Mouse (Mus musculus): ENCODE measurements at regions not wholly inside any gene's neighbourhood (a gene's known extent, or its start where the extent isn't known, plus 50 kb on each side); places are given as distances from the start of the nearest gene placed in this dataset.

DNA sequence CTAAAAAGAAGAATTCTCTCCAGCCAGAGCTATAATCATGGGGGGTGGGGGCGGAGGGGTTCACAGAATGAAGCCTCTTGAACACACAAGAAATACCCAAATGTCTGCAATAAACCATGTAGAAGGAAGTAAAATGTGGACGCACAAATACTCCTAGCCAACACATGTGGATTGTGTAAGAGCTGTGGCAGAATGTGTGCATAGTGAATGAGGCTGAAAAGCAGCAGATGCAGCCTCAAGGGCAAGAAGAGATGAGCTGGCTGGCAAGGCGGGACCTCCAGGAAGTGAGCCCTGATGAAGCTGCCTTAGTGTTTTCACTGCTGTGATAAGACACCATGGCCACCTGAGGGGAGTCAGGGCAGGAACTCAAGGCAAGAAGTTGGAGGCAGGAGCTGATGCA is 53.3 kb upstream of the Arhgap28 start:
- DNase-seq (ENCODE audit: low spot score in 2 of 2), result no peak

DNA sequence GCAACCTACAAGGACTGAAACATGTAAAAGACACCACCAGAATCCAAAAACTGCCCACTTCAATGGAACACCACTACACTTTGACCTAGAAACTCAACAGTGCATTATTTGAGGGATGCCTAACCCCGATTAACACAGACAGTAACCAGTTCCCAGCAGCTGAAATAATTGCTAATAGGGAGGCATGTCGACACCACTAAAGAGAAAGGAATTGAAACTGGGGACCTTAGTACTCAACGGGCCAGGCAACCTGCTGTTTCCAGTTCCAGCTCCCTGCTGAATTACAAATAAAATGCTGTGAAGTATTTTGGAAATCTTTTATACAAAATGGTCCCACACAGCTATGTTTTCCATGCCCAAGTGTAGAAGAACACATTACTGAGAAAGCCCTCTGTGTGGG is 56.5 kb upstream of the Arhgap28 start:
- DNase-seq (ENCODE audit: low spot score in 2 of 2), result no peak

DNA sequence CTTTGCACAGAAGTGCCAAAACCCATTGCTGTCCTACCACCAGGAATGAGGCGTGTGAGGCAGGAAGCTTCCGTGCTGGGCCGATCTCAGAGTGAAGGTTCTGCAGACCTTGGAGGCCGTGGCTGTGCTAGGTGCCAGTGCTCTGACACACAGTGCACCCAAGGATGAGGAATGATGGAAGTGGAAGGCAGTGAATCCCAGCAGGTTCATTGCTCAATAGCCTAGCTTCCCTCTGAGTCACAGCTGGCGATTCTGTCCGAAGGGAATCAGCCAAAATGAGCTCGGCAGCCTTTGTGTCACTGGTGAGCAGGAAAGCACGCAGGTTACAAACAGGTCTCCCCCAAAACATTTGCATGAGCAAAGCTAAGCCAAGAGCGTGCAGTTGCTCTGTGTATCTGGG is 61.8 kb upstream of the Arhgap28 start:
- DNase-seq (ENCODE audit: low spot score in 2 of 2), result no peak

DNA sequence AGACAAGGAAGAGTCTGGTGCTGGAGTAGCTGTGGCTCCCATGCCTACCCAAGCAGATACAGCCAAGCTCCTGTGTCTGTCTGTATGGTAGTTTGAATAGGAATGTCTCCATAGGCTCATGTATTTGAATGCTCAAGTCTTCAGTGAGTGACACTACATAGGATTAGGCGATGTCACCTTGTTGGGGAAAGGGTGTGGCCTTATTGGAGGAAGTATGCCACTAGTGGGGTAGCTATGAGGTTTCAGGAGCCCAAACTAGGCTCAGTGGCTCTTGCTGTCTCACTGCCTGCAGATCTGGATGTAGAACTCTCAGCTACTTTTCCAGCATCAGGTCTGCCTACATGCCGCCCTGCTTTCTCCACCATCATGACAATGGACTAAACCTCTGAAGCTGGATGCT is 62.3 kb upstream of the Arhgap28 start:
- no peak for DNase-seq (ENCODE audit: low spot score in 2 of 2)

DNA sequence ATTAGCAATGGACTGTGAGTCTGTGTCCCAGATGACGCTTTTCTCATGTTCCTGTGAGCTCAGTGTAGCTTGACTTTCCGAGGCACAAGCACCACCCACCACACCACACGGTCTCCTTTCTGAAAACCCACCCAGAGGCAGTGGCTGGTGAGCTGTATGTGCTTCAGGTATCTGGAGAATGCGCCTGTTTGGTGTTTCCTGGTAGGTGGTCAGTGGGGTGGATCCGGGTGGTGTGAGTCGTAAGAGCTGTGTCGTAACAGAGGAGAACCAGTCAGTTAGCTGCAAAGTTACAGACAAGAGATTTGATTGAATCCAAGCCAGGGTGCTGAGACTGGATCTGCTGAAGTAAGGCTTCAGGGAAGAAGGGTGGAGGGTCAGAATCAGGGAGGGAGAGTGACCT is 65.1 kb upstream of the Arhgap28 start:
- DNase-seq (ENCODE audit: low spot score in 2 of 2), result no peak

DNA sequence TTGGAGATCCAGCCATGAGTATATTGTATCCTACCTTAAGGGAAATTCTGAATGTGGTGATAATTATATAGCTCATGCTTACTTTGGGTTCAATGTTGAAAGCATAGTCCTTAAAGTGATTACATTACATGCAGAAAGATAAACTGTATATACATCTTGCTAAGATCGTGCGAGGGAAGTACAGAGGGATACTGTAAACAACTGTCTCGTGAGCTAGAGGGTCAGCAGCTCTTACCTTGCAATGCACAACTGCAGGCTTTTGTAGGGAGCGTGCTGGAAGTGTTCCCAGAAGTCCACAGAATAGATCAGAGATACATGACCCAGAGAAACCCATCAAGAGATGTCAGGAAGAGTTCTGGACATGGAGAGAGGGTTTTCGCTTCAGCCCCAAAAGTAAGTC is 65.6 kb upstream of the Arhgap28 start:
- DNase-seq (ENCODE audit: low spot score in 2 of 2), result no peak

DNA sequence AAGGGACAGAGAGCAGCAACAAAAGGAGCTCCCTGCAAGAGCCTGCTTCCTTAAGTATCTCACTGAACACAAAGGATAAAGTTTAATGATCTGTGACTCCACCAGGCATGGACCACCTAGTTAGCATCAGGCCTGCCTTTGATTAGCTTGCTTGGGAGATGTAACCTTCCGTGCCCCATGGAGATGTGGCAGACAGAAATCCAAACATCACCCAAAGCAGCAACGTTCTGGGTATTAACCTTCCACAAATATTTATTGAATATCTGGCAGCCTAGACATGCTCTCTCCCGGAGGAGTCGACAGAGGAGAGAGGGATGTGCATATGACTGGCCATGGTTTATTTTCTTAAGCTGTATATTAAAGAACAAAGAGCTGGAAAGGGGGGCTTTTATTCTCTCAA is 67.6 kb upstream of the Arhgap28 start:
- no peak for DNase-seq (ENCODE audit: low spot score in 2 of 2)

DNA sequence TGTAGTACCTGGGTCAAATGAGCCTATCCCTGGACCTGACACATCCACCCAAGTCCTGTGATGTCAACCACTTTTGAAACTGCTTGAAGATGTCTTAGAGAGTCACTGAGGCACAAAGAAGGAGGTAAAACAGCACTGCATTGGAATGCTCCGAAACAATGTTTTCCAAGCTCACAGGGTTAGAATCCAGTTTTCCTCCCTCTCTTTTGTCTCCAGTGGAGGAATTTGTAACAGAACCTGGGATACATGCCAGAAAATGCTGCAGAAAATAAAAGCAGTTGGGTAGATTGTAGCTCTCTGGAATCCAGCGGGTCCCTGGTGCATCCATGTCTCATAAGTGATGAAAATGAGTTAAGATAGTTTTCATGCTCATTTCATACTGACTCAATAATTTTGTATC is 71.8 kb upstream of the Arhgap28 start:
- DNase-seq (ENCODE audit: low spot score in 2 of 2), result no peak

DNA sequence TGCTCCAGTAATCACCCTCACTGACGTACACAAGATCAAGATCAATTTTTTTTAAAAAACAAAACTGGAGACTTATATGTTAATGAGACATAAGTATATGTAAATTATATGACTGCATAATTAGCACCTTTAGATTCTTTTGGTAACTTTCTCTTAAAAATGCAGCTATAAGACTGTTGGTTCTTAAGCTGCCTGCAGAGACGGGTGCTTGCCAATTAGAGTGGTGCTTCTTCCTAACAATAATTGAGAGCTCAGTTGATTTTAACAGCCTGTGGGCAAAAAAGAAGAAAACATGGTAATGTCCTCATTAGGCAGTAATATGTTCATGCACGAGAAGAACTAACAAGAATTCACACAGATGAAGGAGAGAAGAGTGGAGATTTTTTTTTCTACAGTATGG is 74.8 kb upstream of the Arhgap28 start:
- DNase-seq (ENCODE audit: low spot score in 2 of 2), result no peak

DNA sequence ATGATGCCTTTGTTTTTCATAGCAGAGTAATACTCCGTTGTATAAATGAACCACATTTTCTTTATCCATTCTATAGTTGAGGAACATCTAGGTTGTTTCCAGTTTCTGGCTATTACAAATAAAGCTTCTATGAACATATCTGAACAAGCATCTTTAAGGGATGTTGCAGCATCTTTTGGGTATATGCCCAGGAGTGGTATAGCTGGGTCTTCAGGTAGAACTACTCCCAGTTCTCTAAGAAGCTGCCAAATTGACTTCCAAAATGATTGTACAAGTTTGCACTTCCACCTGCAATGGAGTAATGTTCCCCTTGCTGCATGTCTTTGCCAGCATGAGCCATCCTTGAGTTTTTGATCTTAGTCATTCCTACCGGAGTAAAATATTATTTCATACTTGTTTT is 80.5 kb upstream of the Arhgap28 start:
- no peak for DNase-seq (ENCODE audit: low spot score in 2 of 2)

DNA sequence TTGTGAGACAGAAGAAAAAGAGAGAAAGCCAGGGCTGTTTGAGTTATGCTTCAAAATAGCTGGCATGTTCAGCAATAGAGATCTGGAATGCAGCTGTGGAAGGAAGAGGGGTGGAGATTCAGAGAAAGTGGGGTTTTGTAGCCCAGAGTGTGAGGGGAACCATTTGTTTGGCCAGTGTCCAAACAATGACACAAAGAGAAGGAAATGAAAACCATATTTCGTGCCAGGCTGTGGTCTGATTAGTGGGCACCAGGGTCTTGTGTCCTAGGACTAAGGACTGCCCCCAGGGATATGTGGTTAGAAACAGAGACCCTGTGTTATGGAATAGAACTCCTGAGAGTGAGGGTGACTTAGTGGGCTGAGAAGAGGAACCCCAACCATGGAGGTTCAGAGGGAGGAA is 83.2 kb upstream of the Arhgap28 start:
- no peak for DNase-seq (ENCODE audit: low spot score in 2 of 2)

DNA sequence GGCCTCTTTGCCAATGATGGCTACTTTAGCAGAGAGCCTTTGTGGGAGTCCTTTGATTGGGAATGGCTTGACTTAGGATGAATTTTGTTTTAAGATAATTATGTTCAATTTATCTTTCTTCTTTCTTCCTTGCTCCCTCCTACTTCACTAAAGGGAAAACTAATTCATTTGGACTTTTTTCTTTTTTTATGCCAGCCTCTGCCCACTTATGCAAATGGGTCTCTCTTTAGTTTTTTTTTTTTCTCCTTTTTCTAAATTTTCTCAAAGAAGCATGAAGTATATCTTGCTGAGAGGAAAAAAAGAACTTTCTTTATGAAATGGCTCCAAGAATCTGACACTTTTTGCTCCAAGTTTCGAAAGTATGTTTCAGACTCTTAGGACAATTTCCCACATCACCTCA is 85.3 kb upstream of the Arhgap28 start:
- no peak for DNase-seq (ENCODE audit: low spot score in 2 of 2)

DNA sequence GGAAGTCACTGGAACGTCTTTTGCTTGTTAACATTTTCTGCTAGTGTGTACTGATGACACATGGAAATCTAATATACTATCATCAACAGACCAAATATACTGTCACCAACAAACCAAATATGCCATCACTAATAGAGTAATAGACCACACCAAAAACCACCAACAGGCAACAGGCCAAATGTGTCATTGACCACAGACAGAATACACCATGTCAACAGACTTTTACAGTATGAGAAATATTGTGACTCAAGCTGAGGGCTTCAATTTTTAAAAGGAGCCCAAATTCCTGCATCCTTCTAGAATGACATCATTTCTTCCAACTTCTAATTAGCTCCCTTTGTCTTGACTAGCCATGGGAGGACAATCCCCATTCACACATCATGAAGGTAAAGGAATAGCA is 85.9 kb upstream of the Arhgap28 start:
- DNase-seq (ENCODE audit: low spot score in 2 of 2), result no peak

DNA sequence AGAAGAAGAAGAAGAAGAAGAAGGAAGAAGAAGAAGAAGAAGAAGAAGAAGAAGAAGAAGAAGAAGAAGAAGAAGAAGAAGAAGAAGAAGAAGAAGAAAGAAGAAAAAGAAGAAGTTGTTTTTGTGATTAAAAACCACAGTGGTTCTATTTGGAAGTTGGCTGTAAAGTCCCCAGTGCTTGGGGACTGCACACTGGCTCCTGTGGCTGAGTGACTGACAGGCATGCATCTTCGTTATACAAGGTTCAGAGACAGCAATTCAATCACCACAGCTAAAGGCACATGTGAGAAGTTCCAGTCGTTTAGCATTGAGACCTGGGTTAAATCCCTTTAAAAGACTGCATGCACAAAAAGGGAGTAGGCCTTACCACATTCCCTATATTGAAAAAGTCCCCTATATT is 93.1 kb upstream of the Arhgap28 start:
- no peak for DNase-seq (ENCODE audit: low spot score in 2 of 2)

DNA sequence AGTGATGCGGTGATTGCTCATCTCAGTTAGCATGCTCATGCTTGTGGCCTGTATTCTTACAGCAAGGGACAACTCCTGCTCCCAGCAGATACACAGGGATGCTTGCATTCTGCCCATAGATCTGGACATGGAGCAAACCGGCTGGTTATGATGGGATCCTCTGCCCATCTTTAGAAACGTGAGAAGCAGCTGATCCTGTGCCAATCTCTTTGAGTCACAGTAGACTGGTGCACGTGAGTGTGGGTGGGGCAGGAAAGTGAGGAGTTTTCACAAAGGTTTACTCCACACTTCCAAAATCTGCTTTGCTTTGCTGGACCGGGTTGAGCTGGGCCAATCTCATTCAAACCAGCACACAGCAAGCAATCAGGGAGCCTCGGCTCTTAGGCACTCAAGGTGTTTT is 93.5 kb upstream of the Arhgap28 start:
- DNase-seq (ENCODE audit: low spot score in 2 of 2), result no peak

DNA sequence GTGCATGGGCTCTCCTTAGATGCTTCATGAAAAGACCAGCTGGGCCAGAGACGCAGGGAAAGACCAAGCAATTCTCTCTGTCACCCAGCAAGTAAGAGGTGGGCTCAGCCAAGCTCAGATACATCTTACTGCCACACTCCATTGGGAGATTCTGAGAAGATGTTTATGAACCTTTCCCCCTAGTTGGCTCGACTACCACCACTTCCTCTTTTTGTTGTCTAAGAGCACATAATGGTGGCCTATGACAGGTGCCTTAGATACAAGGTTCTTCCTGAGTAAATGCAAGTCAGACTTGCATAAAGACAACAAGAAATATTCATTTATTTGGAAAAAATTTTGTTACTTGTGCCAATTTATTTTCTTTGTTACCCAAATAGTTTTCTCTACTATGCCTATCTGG is 96.2 kb upstream of the Arhgap28 start:
- DNase-seq (ENCODE audit: low spot score in 2 of 2), result no peak

DNA sequence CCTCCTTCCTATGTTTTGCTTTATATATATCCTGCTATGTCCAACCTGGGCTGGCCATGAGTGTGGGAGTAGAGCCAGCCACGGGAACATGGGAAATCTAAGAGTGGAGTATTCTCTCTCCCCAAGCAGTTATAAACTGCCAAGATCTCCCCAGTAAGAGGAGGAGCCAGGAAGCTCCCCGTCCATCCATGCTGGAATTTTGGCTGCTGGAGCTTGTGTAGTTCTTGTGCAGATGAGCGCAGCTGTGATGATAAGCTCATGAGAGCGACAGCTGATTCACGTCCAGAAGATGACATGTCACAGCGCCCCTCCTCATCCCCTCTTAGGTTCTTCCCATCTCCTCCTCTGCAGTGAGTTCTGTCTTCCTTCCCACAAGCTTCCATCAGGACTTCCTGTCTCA is 99.4 kb upstream of the Arhgap28 start:
- no peak for DNase-seq (ENCODE audit: low spot score in 2 of 2)

DNA sequence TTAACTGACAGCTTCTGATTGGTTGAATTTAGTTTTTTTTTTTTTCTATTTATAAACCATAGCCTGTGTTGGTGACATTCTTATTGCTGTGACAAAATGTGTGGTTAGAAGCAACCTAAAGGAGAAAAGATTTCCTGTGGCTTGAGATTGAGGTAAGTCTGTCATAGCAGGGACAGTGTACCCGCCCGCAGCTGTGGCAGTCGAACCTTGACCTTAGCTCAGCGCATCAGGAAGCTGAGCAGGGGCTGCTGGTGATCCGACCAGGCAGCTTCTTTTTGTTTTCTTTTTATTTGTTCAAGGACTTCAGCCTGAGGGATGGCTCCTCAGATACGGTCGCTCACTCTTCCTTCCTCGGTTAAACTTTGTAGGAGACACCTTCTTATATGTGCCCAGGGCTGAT is 102.4 kb upstream of the Arhgap28 start:
- no peak for DNase-seq (ENCODE audit: low spot score in 2 of 2)

DNA sequence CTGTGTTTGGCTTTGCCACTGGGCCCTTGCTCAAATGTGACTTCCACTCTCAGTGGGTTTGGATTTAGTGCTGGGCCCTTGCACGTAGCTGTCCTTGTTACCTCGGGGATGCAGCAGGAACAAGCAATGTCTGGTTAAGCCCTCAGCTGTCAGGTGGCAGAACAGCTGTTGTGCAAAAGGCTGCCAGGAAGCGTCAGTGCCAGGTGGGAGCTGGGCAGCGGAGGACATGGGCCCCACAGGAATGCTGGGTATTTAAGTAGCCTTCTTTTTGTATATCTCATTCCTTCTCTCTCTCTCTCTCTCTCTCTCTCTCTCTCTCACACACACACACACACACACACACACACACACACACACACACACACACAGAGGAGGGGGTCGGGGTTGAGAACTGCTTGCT is 104.0 kb upstream of the Arhgap28 start:
- DNase-seq (ENCODE audit: low spot score in 2 of 2), result peak in 1 of 2 experiments; percentile 33

DNA sequence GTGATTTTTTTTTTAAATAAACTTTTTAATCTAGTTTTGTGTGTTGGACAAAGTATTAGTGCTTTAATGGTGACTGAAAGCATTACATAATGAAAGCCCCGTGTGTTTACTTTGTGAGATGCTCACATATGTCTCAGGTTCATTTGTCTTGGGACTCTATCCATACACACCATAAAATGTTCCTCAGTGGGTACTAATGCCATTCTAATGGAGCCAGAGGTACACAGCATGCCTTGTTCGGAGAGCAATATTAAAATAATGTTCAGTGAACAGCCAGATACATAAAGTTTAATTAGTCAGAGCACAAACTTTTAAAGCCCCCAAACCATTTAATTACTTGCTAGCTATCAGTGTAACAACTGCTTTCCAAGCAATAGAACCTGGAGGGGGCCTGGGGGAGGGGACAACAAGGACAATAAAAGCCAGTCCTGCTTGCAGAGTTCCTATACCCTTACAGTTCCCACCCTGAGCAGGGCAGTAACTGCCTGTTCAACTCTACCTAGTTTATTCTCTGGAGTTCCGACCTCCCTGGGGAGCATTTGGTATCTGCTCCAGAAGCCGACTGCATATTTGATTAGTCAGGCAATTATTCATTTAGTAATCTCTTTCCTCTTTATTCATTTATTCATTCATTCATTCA is 108.0 kb upstream of the Arhgap28 start:
- DNase-seq (ENCODE audit: low spot score in 2 of 2), result no peak

DNA sequence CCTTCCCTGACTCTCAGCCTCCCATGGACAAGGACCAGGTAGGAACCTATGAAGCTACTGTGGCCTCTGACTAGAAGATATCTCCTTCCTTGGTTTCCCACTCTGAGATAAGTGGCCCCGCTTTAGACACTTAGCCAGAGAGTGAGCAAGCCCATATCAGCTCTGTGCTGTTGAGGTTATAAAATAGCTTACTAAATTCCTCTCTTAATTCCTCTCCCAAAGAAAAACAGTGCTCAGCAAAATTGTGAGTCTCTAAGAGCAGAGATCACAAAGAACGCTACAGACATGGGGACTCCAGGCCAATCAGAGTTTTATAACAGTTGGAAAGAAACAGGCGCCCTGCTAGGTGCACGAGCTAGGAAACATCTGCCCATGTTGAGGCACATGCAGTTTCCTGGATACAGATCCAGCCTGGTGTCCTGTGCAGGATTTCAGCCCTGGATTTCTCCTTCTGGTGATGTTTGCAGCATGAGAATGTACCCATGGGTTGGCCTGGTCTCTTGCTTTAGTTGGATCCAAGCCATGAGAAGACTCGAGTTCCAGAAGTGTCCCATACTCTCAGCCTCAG is 108.9 kb upstream of the Arhgap28 start:
- DNase-seq (ENCODE audit: low spot score in 2 of 2), result no peak

DNA sequence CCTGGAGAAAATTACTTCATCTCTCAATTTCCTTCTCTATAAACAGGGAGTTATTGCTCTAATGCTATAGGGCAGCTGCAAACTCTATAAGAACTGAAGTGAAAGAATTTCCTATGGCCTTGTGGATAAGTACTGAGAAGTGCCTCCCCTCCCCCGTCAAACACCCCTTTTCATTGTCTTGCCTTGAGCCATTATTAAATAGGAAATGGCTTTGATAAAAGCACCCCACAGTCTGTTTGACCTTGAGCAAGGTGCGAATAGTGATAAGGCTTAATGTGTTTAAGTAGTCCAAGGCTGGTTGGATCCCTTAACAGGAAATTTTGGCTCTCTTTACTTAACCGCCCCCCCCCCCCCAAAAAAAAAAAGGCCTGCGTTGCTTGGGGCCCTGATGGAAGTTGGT is 111.7 kb upstream of the Arhgap28 start:
- DNase-seq (ENCODE audit: low spot score in 2 of 2), result no peak

DNA sequence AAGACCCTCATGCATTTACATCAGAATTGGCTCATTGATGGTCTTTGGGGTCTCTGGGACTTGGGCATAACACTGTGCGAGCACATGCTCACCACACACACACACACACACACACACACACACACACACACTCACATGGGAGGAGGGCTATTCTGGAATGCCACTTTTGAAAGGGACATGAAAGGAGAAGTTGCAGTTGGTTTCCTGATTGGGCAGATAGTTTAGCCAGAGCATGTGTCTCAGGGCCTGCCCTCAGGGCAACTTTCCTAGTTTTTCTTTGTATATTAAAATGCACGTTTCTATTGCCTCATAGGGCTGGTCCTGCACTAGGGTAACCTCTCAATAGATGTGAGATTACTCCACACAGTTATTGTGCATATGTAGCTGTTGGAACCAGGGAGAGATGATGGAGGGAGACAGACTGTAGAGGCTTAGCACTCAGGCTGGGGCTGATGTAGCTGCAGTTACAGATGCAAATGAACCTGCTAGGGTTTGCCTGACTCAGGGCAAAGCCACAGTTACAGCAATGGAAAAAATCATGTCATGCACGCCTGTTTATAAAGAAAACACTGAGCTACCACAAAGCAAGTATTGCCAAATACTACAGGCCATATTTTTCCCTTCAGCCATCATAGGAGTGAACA is 115.3 kb upstream of the Arhgap28 start:
- no peak for DNase-seq (ENCODE audit: low spot score in 2 of 2)

DNA sequence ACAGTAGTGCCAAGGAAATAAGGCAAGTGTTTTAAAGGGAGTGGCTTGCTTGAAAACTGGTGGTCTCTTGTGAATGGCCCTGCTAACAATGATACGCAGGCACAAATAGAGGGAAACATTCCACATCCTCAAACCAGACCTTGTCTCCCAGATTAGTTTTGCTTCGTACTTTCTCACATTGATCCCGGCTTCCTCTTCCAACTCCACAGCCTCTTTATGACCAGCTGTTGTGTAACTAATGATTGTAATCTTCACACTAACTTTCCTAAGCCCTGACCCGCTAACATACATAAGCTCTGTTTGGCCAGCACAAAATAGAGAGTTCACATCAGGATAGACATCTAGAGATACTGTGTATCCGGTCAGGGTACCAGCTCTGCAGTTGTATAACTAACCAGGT is 116.3 kb upstream of the Arhgap28 start:
- DNase-seq (ENCODE audit: low spot score in 2 of 2), result no peak

Measured in cerebellum, postnatal 4 days (tissue).